Mouse (Mus musculus) heart, postnatal 0 days (tissue): Measurements from ENCODE around the gene Ddo. TPM values are rescaled to one million over a fixed set of nuclear protein-coding genes. Genes with fewer than 3 reads are reported as not detected.
A peak's percentile ranks its signal among the peaks of the same experiment; 100 is the strongest.

Experiments used
- ATAC-seq: fragments of 200-750 bp; cut with Nextera tagmentation; 2 replicates; pipeline ENCODE4 v1.8.0; 2017; ENCODE audit warnings: low read depth, moderate number of reproducible peaks, moderate library complexity; ENCODE audit not compliant: insufficient read depth
- DNase-seq: peaks from one replicate; pipeline ENCODE4 v3.0.0-alpha.2; 2016; ENCODE audit warnings: low spot score
- H3K27ac ChIP-seq: fragments of 300-500 bp; sonication (generic); 2 replicates; pipeline ENCODE4 v1.5.1; 2014; ENCODE audit warnings: low read depth, mild to moderate bottlenecking
- H3K27me3 ChIP-seq: fragments of 300-500 bp; sonication (generic); 2 replicates; pipeline ENCODE4 v1.6.1; 2014; ENCODE audit warnings: low read length, mixed read lengths; ENCODE audit not compliant: control insufficient read depth, insufficient read depth
- H3K36me3 ChIP-seq: fragments of 300-500 bp; sonication (generic); replicated peaks from 2 replicates; pipeline ENCODE4 v1.6.1; 2014; ENCODE audit warnings: low read length, mixed read lengths; ENCODE audit not compliant: control insufficient read depth, insufficient read depth
- H3K4me1 ChIP-seq: fragments of 300-500 bp; sonication (generic); 2 replicates; pipeline ENCODE4 v1.6.1; 2014; ENCODE audit warnings: antibody characterized with exemption; ENCODE audit not compliant: control insufficient read depth, insufficient read depth
- H3K4me2 ChIP-seq: fragments of 300-500 bp; sonication (generic); 2 replicates; pipeline ENCODE4 v1.6.1; 2014; ENCODE audit warnings: low read depth, mild to moderate bottlenecking, low read length, moderate library complexity
- H3K4me3 ChIP-seq: fragments of 300-500 bp; sonication (generic); 2 replicates; pipeline ENCODE4 v1.5.1; 2014; ENCODE audit warnings: low read depth, low read length
- H3K9ac ChIP-seq: fragments of 300-500 bp; sonication (generic); replicated peaks from 2 replicates; pipeline ENCODE4 v1.6.1; 2014; ENCODE audit warnings: low read depth, low read length, mixed read lengths
- H3K9me3 ChIP-seq: fragments of 300-500 bp; sonication (generic); replicated peaks from 2 replicates; pipeline ENCODE4 v1.6.1; 2016; ENCODE audit warnings: low read length; ENCODE audit not compliant: control insufficient read depth
- CTCF ChIP-seq: IDR thresholded peaks from 2 replicates; pipeline ENCODE4 v1.5.1; 2016; ENCODE audit warnings: antibody characterized with exemption, control low read depth, low read depth
- EP300 ChIP-seq: IDR thresholded peaks from 2 replicates; pipeline ENCODE4 v1.6.1; 2016; ENCODE audit warnings: antibody characterized with exemption, low read depth
- WGBS: fragments of 180-500 bp; shearing (Covaris S2); extraction: QIAGEN DNeasy Blood & Tissue Kit; methylation state at CpG from one replicate; pipeline ENCODE4 v1.1.7; 2014; 5-methylcytosine and 5-hydroxymethylcytosine counted together
- polyA plus RNA-seq: library from polyadenylated mRNA; unstranded; fragments of >200 nt; fragmentation: Nextera tagmentation; extraction: Ambion mirVana; gene quantifications from 2 replicates; pipeline ENCODE4 v1.2.1, GENCODE M21; 2015
- total RNA-seq: library from RNA; depleted of rRNA; stranded (reverse); fragments of >200 nt; gene quantifications from 2 replicates; pipeline ENCODE4 v1.2.3, GENCODE M21; 2014; ENCODE audit warnings: low replicate concordance

Ddo gene
- total and polyA plus RNA-seq, 2 experiments from 2014 or later = 26.7 to 41.4 TPM

GRCm38 (mm10) chr10:40675921-40676320 lies 46.1 kb downstream of the Ddo start:
- DNase-seq (no peak), ATAC-seq (no peak)
- Histone ChIP-seq H3K36me3 (no peaks in the 10 kb centered on the region), H3K27ac (no peak overlapping the region), H3K9ac (no peak overlapping the region), H3K9me3 (no peaks in the 10 kb centered on the region), H3K4me1 (peaks cover 5% of the 10 kb centered on the region; the same call in 1 of the 2 replicates), H3K4me2 (no peak overlapping the region), H3K4me3 (no peak overlapping the region), H3K27me3 (no peaks in the 10 kb centered on the region)
- TF ChIP-seq CTCF = no peak
- no peak for TF ChIP-seq EP300
- WGBS = 60% methylated on average over 7 of the region's 7 CpGs

GRCm38 (mm10) chr10:40678477-40678876 lies 48.7 kb downstream of the Ddo start:
- no peak for ATAC-seq
- H3K4me3 ChIP-seq = no peak overlapping the region
- H3K4me2 ChIP-seq = no peak overlapping the region
- 57% methylated on average over 3 of the region's 3 CpGs for WGBS
- no peak for DNase-seq
- no peaks in the 10 kb centered on the region for H3K9me3 ChIP-seq
- TF ChIP-seq CTCF = no peak
- no peak for TF ChIP-seq EP300
- no peak overlapping the region for H3K27ac ChIP-seq
- no peaks in the 10 kb centered on the region for H3K27me3 ChIP-seq
- H3K4me1 ChIP-seq = peaks cover 5% of the 10 kb centered on the region; the same call in 1 of the 2 replicates
- H3K9ac ChIP-seq = no peak overlapping the region
- H3K36me3 ChIP-seq = no peaks in the 10 kb centered on the region

- ATAC-seq (no peak), DNase-seq (no peak)
- Histone ChIP-seq H3K4me1 (0 out of 2 replicates have a peak, but pooled peaks cover 4% of the 10 kb centered on the region), H3K4me2 (peak overlapping the region; percentile 99), H3K4me3 (peak overlapping the region; percentile 15; the same call in 1 of the 2 replicates), H3K9ac (peak overlapping the region; percentile 81), H3K9me3 (no peaks in the 10 kb centered on the region), H3K27me3 (no peaks in the 10 kb centered on the region), H3K27ac (0 out of 2 replicates have a peak overlapping the region, but pooled peaks have one; percentile 83), H3K36me3 (no peaks in the 10 kb centered on the region)
- TF ChIP-seq CTCF = no peak
- no peak for TF ChIP-seq EP300
- 21% methylated on average over 8 of the region's 8 CpGs for WGBS
Measured at GRCm38 (mm10) chr10:40682470-40682869, 52.7 kb downstream of the Ddo start.

- Histone ChIP-seq H3K9me3 (no peaks in the 10 kb centered on the region), H3K4me3 (peak within 1 kb of the TSS; percentile 75), H3K9ac (peak within 1 kb of the TSS; percentile 81), H3K4me2 (peak within 1 kb of the TSS; percentile 99), H3K27me3 (no peaks in the 10 kb centered on the region), H3K4me1 (0 out of 2 replicates have a peak, but pooled peaks cover 4% of the 10 kb centered on the region), H3K36me3 (no peaks in the 10 kb centered on the region), H3K27ac (peak within 1 kb of the TSS; percentile 83)
- DNase-seq (peak; percentile 85), ATAC-seq (peak; percentile 90)
- WGBS = under 1% methylated on average over 50 of the region's 50 CpGs
- TF ChIP-seq CTCF = peak; percentile 77
- no peak for TF ChIP-seq EP300
Measured at GRCm38 (mm10) chr10:40683092-40683867, 53.5 kb downstream of the Ddo start, which contains the start of gene Mettl24. Gene Mettl24 (plus strand): TSS chr10:40683282.

GRCm38 (mm10) chr10:40683868-40684253 lies 54.0 kb downstream of the Ddo start:
- Histone ChIP-seq H3K4me3 (peak overlapping the region; percentile 75), H3K4me1 (0 out of 2 replicates have a peak, but pooled peaks cover 4% of the 10 kb centered on the region), H3K27me3 (no peaks in the 10 kb centered on the region), H3K4me2 (peak overlapping the region; percentile 99), H3K27ac (no peak overlapping the region; the same call in 1 of the 2 replicates), H3K9me3 (no peaks in the 10 kb centered on the region), H3K36me3 (no peaks in the 10 kb centered on the region), H3K9ac (no peak overlapping the region)
- DNase-seq = no peak
- WGBS = 51% methylated on average over 9 of the region's 9 CpGs
- no peak for TF ChIP-seq CTCF
- TF ChIP-seq EP300 = no peak
- ATAC-seq = 0 out of 2 replicates have a peak, but pooled peaks have one; percentile 4
